Mouse (Mus musculus) bone marrow, adult 2 months (tissue): ENCODE results near the gene Zscan4c. TPM values are rescaled to one million over a fixed set of nuclear protein-coding genes. Genes with fewer than 3 reads are reported as not detected.
"Not testable (repeated sequence)": the region's sequence is repeated elsewhere in the genome, so short reads cannot be mapped to it uniquely, and the experiment has no call there.

Experiments
- H3K27ac ChIP-seq: fragments of 200-500 bp; 2 replicates; pipeline ENCODE4 v1.5.1; 2012; ENCODE audit warnings: low read depth, mild to moderate bottlenecking, control low read depth, inconsistent platforms, low read length; ENCODE audit not compliant: control insufficient read depth, poor library complexity, insufficient read depth
- H3K4me1 ChIP-seq: fragments of 200-500 bp; 2 replicates; pipeline ENCODE4 v1.6.1; 2011; ENCODE audit warnings: low read length; ENCODE audit not compliant: control insufficient read depth, insufficient read depth
- H3K4me3 ChIP-seq: fragments of 200-500 bp; replicated peaks from 2 replicates; pipeline ENCODE3; 2011; ENCODE audit warnings: mild to moderate bottlenecking, low read depth, low read length, control low read depth; ENCODE audit not compliant: control insufficient read depth
- WGBS: fragments of 180-500 bp; shearing (Covaris S2); methylation state at CpG from one replicate; pipeline ENCODE4 v1.1.7; 2018; 5-methylcytosine and 5-hydroxymethylcytosine counted together
- polyA plus RNA-seq: library from polyadenylated mRNA; stranded (reverse); fragments of >200 nt; gene quantifications from 2 replicates; pipeline ENCODE4 v1.2.4, GENCODE M21; 2011; ENCODE audit warnings: low replicate concordance; ENCODE audit not compliant: missing spikeins, insufficient read depth, insufficient read length

Gene Zscan4c
- polyA plus RNA-seq: not detected in 2 replicates

- WGBS: 79% methylated on average over 4 of the region's 4 CpGs
- not testable (repeated sequence) for H3K4me3 ChIP-seq, H3K27ac ChIP-seq, H3K4me1 ChIP-seq
Measured at GRCm38 (mm10) chr7:11005445-11005844, at the start of gene Zscan4c. Gene Zscan4c, plus strand, starts transcription at chr7:11005745.

Other genes with a start within 250 kb of the Zscan4c start
- not detected in 2 replicates for gene Zscan4b, start 100.7 kb upstream of the Zscan4c start, polyA plus RNA-seq
- not detected in 2 replicates for gene Zscan4-ps1, start 63.9 kb downstream of the Zscan4c start, polyA plus RNA-seq
- not detected in 2 replicates for gene Zscan4d, start 160.4 kb downstream of the Zscan4c start, polyA plus RNA-seq